Mouse (Mus musculus) mammary gland, adult 2 months (tissue): ENCODE measurements around the gene Mycs. TPM values are rescaled to one million over a fixed set of nuclear protein-coding genes. Genes with fewer than 3 reads are reported as not detected.

Experiments
- polyA plus RNA-seq: library from polyadenylated mRNA; depleted of rRNA; stranded (reverse); fragments of >200 nt; gene quantifications from 2 replicates; pipeline ENCODE4 v1.2.3, GENCODE M21; 2012; ENCODE audit warnings: low replicate concordance; rRNA removed

The Mycs gene
- polyA plus RNA-seq: not detected in 2 replicates

DNA sequence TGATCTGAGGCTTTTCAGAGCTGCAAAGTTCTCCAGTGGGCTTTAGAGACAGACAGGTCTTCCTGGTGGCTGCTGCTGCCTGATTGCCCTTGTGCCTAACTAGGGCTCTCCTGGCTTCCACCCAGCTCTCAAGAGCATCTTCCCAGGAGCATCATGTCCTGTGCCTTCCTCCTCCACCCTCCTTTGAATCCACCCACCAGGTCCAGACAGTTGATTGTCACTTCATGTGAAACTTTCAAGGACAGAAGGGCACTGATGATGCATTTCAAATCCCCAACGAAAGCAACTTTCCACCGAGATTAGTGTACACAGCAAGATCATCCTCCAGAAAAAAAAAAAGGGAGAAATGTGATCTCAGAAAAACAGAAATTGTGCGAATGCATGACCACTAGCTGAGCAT is at the start of gene Mycs:
Gene Mycs, minus strand, starts transcription at position 101 of the 400 bp plus-strand sequence.

Other genes with a start within 250 kb of the Mycs start
- not detected in 2 replicates for gene Btbd35f7, start 199.8 kb upstream of the Mycs start, polyA plus RNA-seq